Mouse (Mus musculus) liver, embryonic 16.5 days (tissue): ENCODE results near the gene Dtnb. TPM values are rescaled to one million over a fixed set of nuclear protein-coding genes. Genes with fewer than 3 reads are reported as not detected.
"Not testable (repeated sequence)": the region's sequence is repeated elsewhere in the genome, so short reads cannot be mapped to it uniquely, and the experiment has no call there.

Experiments used
- ATAC-seq: fragments of 200-750 bp; cut with Nextera tagmentation; 2 replicates; pipeline ENCODE4 v1.8.0; 2017; ENCODE audit warnings: low read depth, mild to moderate bottlenecking, moderate number of reproducible peaks, moderate library complexity
- H3K27ac ChIP-seq: fragments of 300-500 bp; sonication (generic); 2 replicates; pipeline ENCODE4 v1.5.1; 2014; ENCODE audit warnings: mild to moderate bottlenecking, low read length
- H3K27me3 ChIP-seq: fragments of 300-500 bp; sonication (generic); 2 replicates; pipeline ENCODE4 v1.6.1; 2014; ENCODE audit warnings: low read depth, low read length, mixed read lengths; ENCODE audit not compliant: control insufficient read depth, insufficient read depth
- H3K36me3 ChIP-seq: fragments of 300-500 bp; sonication (generic); 2 replicates; pipeline ENCODE4 v1.6.1; 2014; ENCODE audit warnings: mild to moderate bottlenecking; ENCODE audit not compliant: control insufficient read depth, insufficient read depth
- H3K4me1 ChIP-seq: fragments of 300-500 bp; sonication (generic); 2 replicates; pipeline ENCODE4 v1.6.1; 2014; ENCODE audit warnings: low read depth, low read length, mixed read lengths; ENCODE audit not compliant: control insufficient read depth
- H3K4me2 ChIP-seq: fragments of 300-500 bp; sonication (generic); 2 replicates; pipeline ENCODE4 v1.6.1; 2014; ENCODE audit warnings: low read depth, low read length, mixed read lengths
- H3K4me3 ChIP-seq: fragments of 300-500 bp; sonication (generic); 2 replicates; pipeline ENCODE4 v1.5.1; 2014; ENCODE audit warnings: low read depth, mild to moderate bottlenecking, low read length
- H3K9ac ChIP-seq: fragments of 300-500 bp; sonication (generic); 2 replicates; pipeline ENCODE4 v1.6.1; 2014; ENCODE audit warnings: low read depth, low read length
- H3K9me3 ChIP-seq: fragments of 300-500 bp; sonication (generic); replicated peaks from 2 replicates; pipeline ENCODE4 v1.6.1; 2016; ENCODE audit warnings: low read length; ENCODE audit not compliant: control insufficient read depth
- WGBS: fragments of 180-500 bp; shearing (Covaris S2); extraction: QIAGEN DNeasy Blood & Tissue Kit; methylation state at CpG from one replicate; pipeline ENCODE4 v1.1.7; 2014; ENCODE audit not compliant: insufficient replicate concordance; 5-methylcytosine and 5-hydroxymethylcytosine counted together
- polyA plus RNA-seq: library from polyadenylated mRNA; unstranded; fragments of >200 nt; fragmentation: Nextera tagmentation; extraction: Ambion mirVana; gene quantifications from 2 replicates; pipeline ENCODE4 v1.2.1, GENCODE M21; 2015

The Dtnb gene
- polyA plus RNA-seq, 1 experiment from 2014 or later: 19.7 TPM

GRCm38 (mm10) chr12:3683041-3683440 is 110.9 kb downstream of the Dtnb start:
- Histone ChIP-seq H3K4me1 (no peaks in the 10 kb centered on the region), H3K4me2 (no peak overlapping the region), H3K9ac (no peak overlapping the region), H3K27ac (no peak overlapping the region), H3K9me3 (no peaks in the 10 kb centered on the region), H3K27me3 (no peaks in the 10 kb centered on the region), H3K4me3 (no peak overlapping the region), H3K36me3 (no peaks in the 10 kb centered on the region)
- ATAC-seq: no peak
- 69% methylated on average over 8 of the region's 8 CpGs for WGBS

DNA sequence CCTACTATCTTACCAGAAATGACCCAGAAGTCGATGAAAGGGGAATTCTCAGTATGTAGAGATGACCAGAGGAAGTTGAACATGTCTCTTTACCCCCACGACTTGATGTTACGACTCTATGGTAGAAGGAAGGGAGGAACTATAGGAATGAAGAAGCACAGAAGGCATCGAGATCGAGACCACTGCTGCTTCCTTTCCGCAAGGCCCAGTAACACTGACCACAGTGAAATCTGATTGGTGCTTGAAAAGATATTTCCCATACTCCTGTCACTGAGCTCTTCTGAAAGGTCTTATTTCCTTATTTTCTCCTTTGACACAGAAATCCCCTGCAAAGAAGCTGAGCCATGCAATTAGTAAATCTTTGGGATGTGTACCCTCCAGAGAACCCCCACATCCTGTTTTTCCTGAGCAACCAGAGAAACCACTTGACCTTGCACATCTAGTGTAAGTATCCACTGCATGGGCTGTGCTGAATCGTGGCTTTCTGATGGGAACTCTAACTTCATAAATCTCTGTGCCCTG is 114.3 kb downstream of the Dtnb start:
- H3K27ac ChIP-seq: no peak overlapping the region

DNA sequence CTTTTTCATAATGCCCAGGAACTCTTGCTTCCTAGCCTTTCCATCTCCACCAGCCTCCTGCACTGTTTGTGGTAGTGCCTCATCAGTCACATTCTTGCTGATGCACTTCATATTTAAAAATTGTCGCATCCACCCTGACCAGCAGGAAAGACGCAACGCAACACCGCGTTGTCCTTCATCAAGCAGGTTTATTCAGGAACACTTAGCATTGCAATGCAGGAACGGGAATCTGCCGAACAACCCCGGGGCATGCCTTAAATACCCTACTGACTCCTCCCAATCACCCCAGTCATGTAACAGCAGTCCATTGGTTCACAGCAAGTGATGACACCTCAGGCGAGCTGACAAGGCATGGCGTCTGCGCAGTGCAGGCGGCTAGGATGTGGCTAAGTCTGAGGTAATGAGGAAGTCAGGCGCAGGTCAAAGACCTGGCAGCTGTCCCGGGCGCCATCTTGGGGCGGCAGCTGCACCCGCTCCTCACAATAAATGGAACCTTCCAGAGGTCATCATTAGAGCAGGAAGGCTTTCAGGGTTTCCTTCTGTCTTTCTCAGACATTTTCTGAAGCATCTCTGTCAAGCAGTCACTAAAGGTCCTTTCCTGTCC is 118.8 kb downstream of the Dtnb start:
- H3K4me1 ChIP-seq: peaks cover 16% of the 10 kb centered on the region
- not testable (repeated sequence) for H3K9me3 ChIP-seq, H3K27me3 ChIP-seq, H3K4me2 ChIP-seq, H3K36me3 ChIP-seq, H3K9ac ChIP-seq, ATAC-seq, H3K27ac ChIP-seq, H3K4me3 ChIP-seq
- 86% methylated on average over 17 of the region's 17 CpGs for WGBS

More for the DNA sequence above, 114.3 kb downstream of the Dtnb start:
- Histone ChIP-seq H3K4me2 (no peak overlapping the region), H3K4me1 (no peaks in the 10 kb centered on the region), H3K36me3 (no peaks in the 10 kb centered on the region), H3K27me3 (no peaks in the 10 kb centered on the region), H3K9me3 (no peaks in the 10 kb centered on the region), H3K4me3 (no peak overlapping the region), H3K9ac (no peak overlapping the region)
- WGBS: 36% methylated on average over 7 of the region's 7 CpGs
- peak; percentile 35; the same call in 1 of the 2 replicates for ATAC-seq

- peak; percentile 53; the same call in 1 of the 2 replicates for ATAC-seq
- Histone ChIP-seq H3K4me2 (no peak overlapping the region), H3K36me3 (no peaks in the 10 kb centered on the region), H3K4me3 (no peak overlapping the region), H3K9me3 (no peaks in the 10 kb centered on the region), H3K27ac (no peak overlapping the region), H3K4me1 (peaks cover 16% of the 10 kb centered on the region), H3K9ac (no peak overlapping the region), H3K27me3 (no peaks in the 10 kb centered on the region)
- 53% methylated on average over 6 of the region's 6 CpGs for WGBS
Observed at GRCm38 (mm10) chr12:3692795-3693392, 120.7 kb downstream of the Dtnb start.

GRCm38 (mm10) chr12:3695741-3696501 is 123.7 kb downstream of the Dtnb start:
- Histone ChIP-seq H3K27ac (no peak overlapping the region; the same call in 1 of the 2 replicates), H3K36me3 (no peaks in the 10 kb centered on the region), H3K4me1 (peaks cover 16% of the 10 kb centered on the region), H3K4me3 (no peak overlapping the region), H3K9ac (no peak overlapping the region), H3K9me3 (no peaks in the 10 kb centered on the region), H3K4me2 (no peak overlapping the region), H3K27me3 (no peaks in the 10 kb centered on the region)
- 53% methylated on average over 5 of the region's 5 CpGs for WGBS
- no peak for ATAC-seq

DNA sequence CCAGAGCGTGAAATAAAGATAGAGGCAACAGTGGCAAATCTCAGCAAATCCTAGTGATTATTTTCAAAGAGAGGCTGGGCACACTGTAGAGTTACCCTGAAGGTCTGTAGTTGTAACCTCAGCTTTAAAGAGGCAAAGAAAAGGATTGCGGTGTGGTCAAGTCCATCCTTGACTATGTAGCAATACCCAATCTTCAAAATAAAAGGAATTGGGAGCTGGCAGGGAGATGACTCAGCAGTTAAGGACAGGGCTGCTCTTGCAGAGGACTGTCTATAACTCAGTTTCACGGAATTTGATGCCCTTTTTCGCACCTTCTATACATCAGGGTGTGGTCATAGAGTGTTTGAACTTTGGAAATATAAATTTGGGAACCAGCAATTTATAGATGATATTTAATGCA is 128.3 kb downstream of the Dtnb start:
- no peak for ATAC-seq
- H3K4me1 ChIP-seq: no peaks in the 10 kb centered on the region

DNA sequence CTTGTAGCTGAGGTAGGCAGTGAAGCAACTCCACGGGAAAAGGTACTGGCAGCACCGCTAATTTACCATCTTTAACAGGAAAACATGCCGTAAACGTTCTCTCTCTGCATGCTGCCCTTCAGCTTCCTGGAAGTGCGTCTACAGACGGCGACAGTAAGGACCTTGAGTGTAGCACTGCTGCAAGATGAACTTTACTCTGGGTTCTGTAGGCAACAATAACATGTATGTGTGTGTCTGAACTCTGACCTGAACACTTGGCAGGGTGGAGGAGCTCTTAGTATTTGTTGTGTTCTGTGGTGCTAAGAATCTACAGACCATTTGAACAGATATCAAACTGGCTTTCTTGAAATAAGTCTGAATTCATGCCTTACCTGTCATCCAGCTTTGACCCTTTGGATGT is 130.7 kb downstream of the Dtnb start:
- Histone ChIP-seq H3K27ac (no peak overlapping the region), H3K4me2 (no peak overlapping the region), H3K9ac (no peak overlapping the region), H3K4me3 (no peak overlapping the region), H3K4me1 (no peaks in the 10 kb centered on the region), H3K9me3 (no peaks in the 10 kb centered on the region), H3K27me3 (no peaks in the 10 kb centered on the region), H3K36me3 (no peaks in the 10 kb centered on the region)
- ATAC-seq: no peak
- 69% methylated on average over 7 of the region's 7 CpGs for WGBS

More for the DNA sequence above, 128.3 kb downstream of the Dtnb start:
- H3K36me3 ChIP-seq: no peaks in the 10 kb centered on the region
- no peak overlapping the region for H3K27ac ChIP-seq
- no peak overlapping the region for H3K4me2 ChIP-seq
- H3K27me3 ChIP-seq: no peaks in the 10 kb centered on the region
- H3K9me3 ChIP-seq: no peaks in the 10 kb centered on the region
- WGBS: 72% methylated on average over 4 of the region's 4 CpGs
- no peak overlapping the region for H3K4me3 ChIP-seq
- no peak overlapping the region for H3K9ac ChIP-seq

DNA sequence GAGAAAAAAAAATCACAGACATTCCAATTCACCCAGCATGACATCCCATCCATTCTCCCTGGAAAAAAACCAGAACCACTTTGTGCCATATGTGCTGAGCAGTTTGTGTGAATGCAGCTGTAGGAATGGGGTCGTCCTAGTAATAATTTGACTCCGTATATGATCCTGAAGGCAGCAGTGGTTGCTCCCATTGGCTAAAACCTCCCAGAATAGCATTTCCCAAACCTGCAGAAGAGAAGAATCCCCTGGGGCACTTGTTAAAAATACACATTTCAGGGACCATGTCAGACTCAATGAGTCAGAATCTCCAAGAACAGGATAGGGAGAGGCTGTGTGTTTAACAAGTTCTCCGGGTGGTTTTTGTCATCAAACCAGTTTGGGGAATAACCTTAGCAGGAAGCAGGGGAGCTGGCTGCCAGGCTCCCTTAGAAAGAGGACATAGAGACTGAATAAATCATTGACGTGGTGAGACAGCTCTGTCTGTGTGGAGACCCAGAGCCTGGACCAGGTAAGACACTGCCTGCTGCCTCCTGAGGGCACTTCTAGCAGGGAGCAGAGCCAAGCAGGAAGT is 147.1 kb downstream of the Dtnb start:
- no peak for ATAC-seq
- H3K4me2 ChIP-seq: no peak overlapping the region
- no peaks in the 10 kb centered on the region for H3K4me1 ChIP-seq
- no peaks in the 10 kb centered on the region for H3K27me3 ChIP-seq
- H3K4me3 ChIP-seq: no peak overlapping the region
- H3K36me3 ChIP-seq: no peaks in the 10 kb centered on the region
- H3K27ac ChIP-seq: no peak overlapping the region
- no peak overlapping the region for H3K9ac ChIP-seq
- H3K9me3 ChIP-seq: no peaks in the 10 kb centered on the region
- WGBS: 65% methylated on average over 4 of the region's 4 CpGs
